Mouse (Mus musculus): ENCODE data around the gene Mtus2. TPM values are rescaled to one million over a fixed set of nuclear protein-coding genes. Genes with fewer than 3 reads are reported as not detected.
"Not testable (repeated sequence)": the region's sequence is repeated elsewhere in the genome, so short reads cannot be mapped to it uniquely, and the experiment has no call there.

Gene Mtus2
- polyA plus RNA-seq, 1 experiment from 2014 or later: 5.5 TPM

- DNase-seq (ENCODE audit: low spot score) (no peak), ATAC-seq (no peak)
- Histone ChIP-seq H3K9me3 (ENCODE audit: low read length) (no peaks in the 10 kb centered on the region), H3K36me3 (ENCODE audit: insufficient read depth, low read length) (no peaks in the 10 kb centered on the region), H3K27ac (ENCODE audit: low read length) (no peak overlapping the region), H3K4me3 (ENCODE audit: low read depth, low read length) (no peak overlapping the region), H3K9ac (replicated peaks; ENCODE audit: low read depth) (no peak overlapping the region), H3K27me3 (replicated peaks; ENCODE audit: insufficient read depth, low read length) (no peaks in the 10 kb centered on the region), H3K4me2 (replicated peaks; ENCODE audit: low read depth, low read length) (no peak overlapping the region), H3K4me1 (ENCODE audit: insufficient read depth, low read depth, low read length) (no peaks in the 10 kb centered on the region)
- WGBS: 46% methylated on average over 5 of the region's 5 CpGs
- no peak for TF ChIP-seq EP300 (IDR thresholded peaks at IDR 0.05)
- TF ChIP-seq CTCF (IDR thresholded peaks at IDR 0.05): no peak
These were observed 17.9 kb upstream of the Mtus2 start for GRCm38 (mm10) chr5:147939226-147939625.

DNA sequence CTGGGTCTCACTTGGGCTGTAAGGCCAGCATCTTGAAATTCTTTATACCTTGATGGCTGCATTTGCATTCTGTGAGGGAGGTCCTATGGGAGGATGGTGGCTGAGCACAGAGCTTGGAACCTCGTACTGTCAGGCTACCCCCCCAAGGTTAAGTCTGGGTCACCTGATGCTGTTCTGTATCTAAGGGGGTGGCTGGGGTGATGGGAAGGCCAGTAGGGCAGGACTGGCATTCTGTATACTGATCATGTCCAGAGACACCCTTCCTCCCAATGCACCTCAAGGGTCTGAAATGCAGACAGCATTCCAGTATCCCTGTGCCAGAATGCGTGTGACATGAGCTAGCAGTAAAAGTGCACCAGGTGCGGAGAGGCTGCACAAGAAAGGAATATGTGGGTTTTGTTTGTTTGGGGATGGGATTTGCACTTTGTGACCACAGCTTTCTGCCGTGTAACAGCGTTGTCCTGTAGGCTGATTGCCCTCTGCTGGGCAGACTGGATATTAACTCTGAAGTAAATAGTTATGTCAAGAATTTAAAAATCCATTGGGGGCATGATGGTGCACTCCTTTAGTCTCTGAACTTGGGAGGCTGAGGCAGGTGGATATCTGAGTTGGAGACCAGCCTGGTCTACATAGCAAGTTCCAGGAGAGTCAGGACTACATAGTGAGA is 12.0 kb upstream of the Mtus2 start:
- 23% methylated on average over 5 of the region's 5 CpGs for WGBS
- Histone ChIP-seq H3K27ac (ENCODE audit: low read length) (no peak overlapping the region), H3K27me3 (replicated peaks; ENCODE audit: insufficient read depth, low read length) (no peaks in the 10 kb centered on the region), H3K9ac (replicated peaks; ENCODE audit: low read depth) (no peak overlapping the region), H3K4me1 (ENCODE audit: insufficient read depth, low read depth, low read length) (no peaks in the 10 kb centered on the region), H3K4me2 (replicated peaks; ENCODE audit: low read depth, low read length) (no peak overlapping the region), H3K9me3 (ENCODE audit: low read length) (no peaks in the 10 kb centered on the region), H3K4me3 (ENCODE audit: low read depth, low read length) (no peak overlapping the region), H3K36me3 (ENCODE audit: insufficient read depth, low read length) (no peaks in the 10 kb centered on the region)
- DNase-seq (ENCODE audit: low spot score) (peak; percentile 58), ATAC-seq (peak; percentile 11; the same call in 1 of the 2 replicates)
- TF ChIP-seq EP300 (IDR thresholded peaks at IDR 0.05): no peak
- TF ChIP-seq CTCF (IDR thresholded peaks at IDR 0.05): peak; percentile 79

- H3K36me3 ChIP-seq (ENCODE audit: insufficient read depth, low read length): no peaks in the 10 kb centered on the region
- TF ChIP-seq EP300 (IDR thresholded peaks at IDR 0.05) (no peak), CTCF (IDR thresholded peaks at IDR 0.05) (no peak)
- H3K9me3 ChIP-seq (ENCODE audit: low read length): no peaks in the 10 kb centered on the region
- H3K27me3 ChIP-seq (replicated peaks; ENCODE audit: insufficient read depth, low read length): no peaks in the 10 kb centered on the region
- no peak overlapping the region for H3K4me2 ChIP-seq (replicated peaks; ENCODE audit: low read depth, low read length)
- DNase-seq (ENCODE audit: low spot score) (no peak), ATAC-seq (no peak)
- WGBS: 78% methylated on average over 14 of the region's 14 CpGs
- H3K4me1 ChIP-seq (ENCODE audit: insufficient read depth, low read depth, low read length): no peaks in the 10 kb centered on the region
- H3K9ac ChIP-seq (replicated peaks; ENCODE audit: low read depth): no peak overlapping the region
- H3K4me3 ChIP-seq (ENCODE audit: low read depth, low read length): no peak overlapping the region
- no peak overlapping the region for H3K27ac ChIP-seq (ENCODE audit: low read length)
These were observed 7.2 kb upstream of the Mtus2 start for GRCm38 (mm10) chr5:147949881-147950280.

DNA sequence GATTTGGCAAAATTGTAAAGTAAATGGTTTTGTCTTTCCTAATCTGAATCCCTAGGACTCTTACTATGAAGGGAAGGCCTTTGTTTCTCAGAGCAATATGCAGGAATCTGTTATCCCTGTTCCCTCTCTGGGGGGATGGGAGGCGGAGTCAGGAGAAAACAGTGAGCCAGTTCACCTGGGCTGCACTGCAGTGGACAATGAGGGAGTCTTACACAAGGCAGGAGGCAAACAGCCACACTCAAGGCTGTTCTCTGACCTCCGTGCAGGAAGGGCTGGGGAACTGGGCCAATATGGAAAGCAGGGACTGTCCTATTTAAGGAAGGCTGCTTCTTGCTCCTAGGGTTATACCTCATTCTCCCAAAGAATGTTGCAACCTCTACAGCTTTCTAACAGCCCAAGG is 5.4 kb upstream of the Mtus2 start:
- no peak for DNase-seq (ENCODE audit: low spot score)
- no peaks in the 10 kb centered on the region for H3K36me3 ChIP-seq (ENCODE audit: insufficient read depth, low read length)
- no peak overlapping the region for H3K4me2 ChIP-seq (replicated peaks; ENCODE audit: low read depth, low read length)
- WGBS: 34% methylated on average over 2 of the region's 2 CpGs
- H3K4me1 ChIP-seq (ENCODE audit: insufficient read depth, low read depth, low read length): no peaks in the 10 kb centered on the region
- ATAC-seq: no peak
- no peak overlapping the region for H3K27ac ChIP-seq (ENCODE audit: low read length)
- H3K4me3 ChIP-seq (ENCODE audit: low read depth, low read length): no peak overlapping the region
- no peak overlapping the region for H3K9ac ChIP-seq (replicated peaks; ENCODE audit: low read depth)
- no peaks in the 10 kb centered on the region for H3K9me3 ChIP-seq (ENCODE audit: low read length)
- TF ChIP-seq CTCF (IDR thresholded peaks at IDR 0.05) (no peak), EP300 (IDR thresholded peaks at IDR 0.05) (no peak)
- H3K27me3 ChIP-seq (replicated peaks; ENCODE audit: insufficient read depth, low read length): 0 out of 2 replicates have a peak, but pooled peaks cover 9% of the 10 kb centered on the region

DNA sequence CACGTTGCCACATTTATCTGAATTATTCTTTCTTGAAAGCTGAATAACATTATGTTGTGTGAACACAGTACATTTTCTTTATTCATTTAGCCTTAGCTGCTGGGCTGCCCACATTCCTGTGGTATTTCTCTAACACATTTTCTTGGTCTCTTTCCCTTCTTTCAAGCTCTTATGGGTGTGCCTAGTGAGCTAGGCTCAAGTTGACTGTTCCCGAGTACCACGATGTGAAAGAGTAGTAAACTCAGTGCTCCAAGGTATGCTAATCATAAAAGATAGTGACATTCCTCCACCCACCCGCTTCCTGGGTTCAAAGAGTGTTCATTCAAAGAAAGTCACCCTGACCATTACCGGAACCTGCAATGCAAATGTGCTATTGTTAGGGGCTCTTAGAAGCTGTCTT is 3.9 kb upstream of the Mtus2 start:
- not testable (repeated sequence) for H3K36me3 ChIP-seq (ENCODE audit: insufficient read depth, low read length); H3K9ac ChIP-seq (replicated peaks; ENCODE audit: low read depth); H3K4me1 ChIP-seq (ENCODE audit: insufficient read depth, low read depth, low read length); H3K9me3 ChIP-seq (ENCODE audit: low read length); DNase-seq (ENCODE audit: low spot score); H3K27ac ChIP-seq (ENCODE audit: low read length); H3K4me3 ChIP-seq (ENCODE audit: low read depth, low read length); ATAC-seq; H3K4me2 ChIP-seq (replicated peaks; ENCODE audit: low read depth, low read length)
- 68% methylated on average over 5 of the region's 5 CpGs for WGBS
- H3K27me3 ChIP-seq (replicated peaks; ENCODE audit: insufficient read depth, low read length): peaks cover 18% of the 10 kb centered on the region; the same call in 1 of the 2 replicates

DNA sequence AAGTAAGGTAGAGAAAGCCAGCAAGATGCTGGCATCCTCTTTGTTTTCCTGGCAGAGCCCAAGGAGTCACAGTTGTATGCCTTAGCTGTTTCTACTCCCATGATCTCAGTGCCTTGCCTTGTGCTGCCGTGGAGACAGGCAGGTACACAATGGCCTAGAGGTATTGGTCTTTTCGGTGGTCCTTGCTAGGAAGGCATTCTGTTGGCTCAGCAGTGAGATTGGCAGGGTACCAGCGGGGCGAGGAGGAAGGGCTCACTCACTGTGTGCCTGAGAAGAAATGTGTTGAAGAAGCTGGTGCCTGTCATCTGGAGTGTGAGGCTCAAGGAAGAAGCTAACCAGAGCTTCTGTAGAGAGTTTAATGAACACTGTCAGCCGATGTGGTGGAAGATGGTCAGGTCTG is 1.4 kb upstream of the Mtus2 start:
- Histone ChIP-seq H3K4me2 (replicated peaks; ENCODE audit: low read depth, low read length) (no peak overlapping the region), H3K27me3 (replicated peaks; ENCODE audit: insufficient read depth, low read length) (peaks cover 18% of the 10 kb centered on the region; the same call in 1 of the 2 replicates), H3K36me3 (ENCODE audit: insufficient read depth, low read length) (no peaks in the 10 kb centered on the region), H3K4me3 (ENCODE audit: low read depth, low read length) (no peak overlapping the region), H3K27ac (ENCODE audit: low read length) (no peak overlapping the region), H3K9me3 (ENCODE audit: low read length) (no peaks in the 10 kb centered on the region), H3K4me1 (ENCODE audit: insufficient read depth, low read depth, low read length) (no peaks in the 10 kb centered on the region), H3K9ac (replicated peaks; ENCODE audit: low read depth) (no peak overlapping the region)
- WGBS: 30% methylated on average over 5 of the region's 5 CpGs
- no peak for TF ChIP-seq CTCF (IDR thresholded peaks at IDR 0.05)
- TF ChIP-seq EP300 (IDR thresholded peaks at IDR 0.05): no peak
- no peak for ATAC-seq
- DNase-seq (ENCODE audit: low spot score): no peak
